Mouse (Mus musculus) heart, postnatal 25 days (tissue): ENCODE measurements around the gene Sema4g. TPM values are rescaled to one million over a fixed set of nuclear protein-coding genes. Genes with fewer than 3 reads are reported as not detected.
"Not testable (repeated sequence)": the region's sequence is repeated elsewhere in the genome, so short reads cannot be mapped to it uniquely, and the experiment has no call there.

Experiments
- DNase-seq: peaks from one replicate; pipeline ENCODE4 v3.0.0; 2022; ENCODE audit warnings: low spot score
- intact Hi-C: fragments of 180-260 bp; cut with DNase I; formaldehyde crosslinking; loops from one replicate; pipeline ENCODE4 v1.15.1; 2025
- total RNA-seq, 2 experiments: library from RNA; stranded (reverse); gene quantifications; 2 replicates each; pipeline ENCODE4 v1.2.3; 2021

Gene Sema4g
- total RNA-seq, 2 experiments from 2014 or later: 0.26 to 0.39 TPM

- no peak for DNase-seq
Observed at GRCm38 (mm10) chr19:45018351-45018831, 29.5 kb downstream of the Sema4g start.

GRCm38 (mm10) chr19:45020348-45020747, 31.4 kb downstream of the Sema4g start:
- DNase-seq: peak; percentile 74
- intact Hi-C loops: no loop called here

More at GRCm38 (mm10) chr19:45018351-45018831, 29.5 kb downstream of the Sema4g start:
- intact Hi-C loops: no loop called here

GRCm38 (mm10) chr19:45021362-45021761, 32.5 kb downstream of the Sema4g start:
- DNase-seq: no peak

GRCm38 (mm10) chr19:45023993-45024392, 35.1 kb downstream of the Sema4g start:
- intact Hi-C loops: no loop called here
- DNase-seq: no peak

More at GRCm38 (mm10) chr19:45021362-45021761, 32.5 kb downstream of the Sema4g start:
- intact Hi-C loops: no loop called here

- no peak for DNase-seq
- intact Hi-C loops: no loop called here
Observed at GRCm38 (mm10) chr19:45024775-45025174, 35.9 kb downstream of the Sema4g start.

GRCm38 (mm10) chr19:45025937-45026568, 37.2 kb downstream of the Sema4g start:
- intact Hi-C loops: no loop called here
- DNase-seq: no peak

- intact Hi-C loops: no loop called here
- no peak for DNase-seq
Observed at GRCm38 (mm10) chr19:45026958-45027670, 38.2 kb downstream of the Sema4g start.

- no peak for DNase-seq
- intact Hi-C loops: no loop called here
Observed at GRCm38 (mm10) chr19:45027848-45028247, 38.9 kb downstream of the Sema4g start.

- intact Hi-C loops: no loop called here
- no peak for DNase-seq
Observed at GRCm38 (mm10) chr19:45028746-45029145, 39.8 kb downstream of the Sema4g start.

- no peak for DNase-seq
- intact Hi-C loops: no loop called here
Observed at GRCm38 (mm10) chr19:45029571-45029970, 40.7 kb downstream of the Sema4g start.

GRCm38 (mm10) chr19:45030111-45030510, 41.2 kb downstream of the Sema4g start:
- no peak for DNase-seq
- intact Hi-C loops: loop anchor here (5.0 to 10.0 kb wide), 2 partner anchors 45 to 98 kb away; partner anchors contain the start of genes Sema4g and Slf2

- intact Hi-C loops: loop anchor here (1.0 to 10.0 kb wide), 3 partner anchors 18 to 99 kb away; partner anchors contain the start of genes Sema4g and Slf2
- DNase-seq: peak; percentile 59
Observed at GRCm38 (mm10) chr19:45030746-45031693, 42.1 kb downstream of the Sema4g start.

GRCm38 (mm10) chr19:45031780-45032179, 42.9 kb downstream of the Sema4g start:
- intact Hi-C loops: loop anchor here (1.0 to 10.0 kb wide), 3 partner anchors 18 to 99 kb away; partner anchors contain the start of genes Sema4g and Slf2
- DNase-seq: peak; percentile 53

GRCm38 (mm10) chr19:45032570-45033332, 43.9 kb downstream of the Sema4g start:
- intact Hi-C loops: loop anchor here (5.0 to 10.0 kb wide), 2 partner anchors 48 to 100 kb away; partner anchors contain the start of genes Sema4g and Slf2

GRCm38 (mm10) chr19:45036867-45037266, 48.0 kb downstream of the Sema4g start:
- intact Hi-C loops: loop anchor here (10.0 kb wide), 1 partner anchor 52 kb away; the partner anchor contains the start of gene Sema4g
- DNase-seq: no peak

More at GRCm38 (mm10) chr19:45032570-45033332, 43.9 kb downstream of the Sema4g start:
- no peak for DNase-seq

GRCm38 (mm10) chr19:45038198-45038597, 49.3 kb downstream of the Sema4g start:
- intact Hi-C loops: loop anchor here (10.0 kb wide), 1 partner anchor 53 kb away; the partner anchor contains the start of gene Sema4g
- DNase-seq: not testable (repeated sequence)

GRCm38 (mm10) chr19:45040214-45040613, 51.3 kb downstream of the Sema4g start:
- DNase-seq: no peak
- intact Hi-C loops: no loop called here

- intact Hi-C loops: no loop called here
- DNase-seq: no peak
Observed at GRCm38 (mm10) chr19:45044389-45044927, 55.6 kb downstream of the Sema4g start.
